Mouse (Mus musculus) forebrain, embryonic 12.5 days (tissue): ENCODE results near the gene Hexb. TPM values are rescaled to one million over a fixed set of nuclear protein-coding genes. Genes with fewer than 3 reads are reported as not detected.
A peak's percentile ranks its signal among the peaks of the same experiment; 100 is the strongest.
"Not testable (repeated sequence)": the region's sequence is repeated elsewhere in the genome, so short reads cannot be mapped to it uniquely, and the experiment has no call there.

ENCODE experiments used
- ATAC-seq: fragments of 200-750 bp; cut with Nextera tagmentation; 2 replicates; pipeline ENCODE4 v1.8.0; 2017; ENCODE audit warnings: moderate TSS enrichment; ENCODE audit not compliant: low FRiP score
- H3K27ac ChIP-seq: fragments of 300-500 bp; sonication (generic); 2 replicates; pipeline ENCODE4 v1.5.1; 2016; ENCODE audit warnings: mild to moderate bottlenecking
- H3K27me3 ChIP-seq: fragments of 300-500 bp; sonication (generic); 2 replicates; pipeline ENCODE4 v1.6.1; 2016; ENCODE audit warnings: mild to moderate bottlenecking
- H3K36me3 ChIP-seq: fragments of 300-500 bp; sonication (generic); replicated peaks from 2 replicates; pipeline ENCODE4 v1.6.1; 2016; ENCODE audit warnings: mild to moderate bottlenecking
- H3K4me1 ChIP-seq: fragments of 300-500 bp; sonication (generic); 2 replicates; pipeline ENCODE4 v1.6.1; 2016
- H3K4me2 ChIP-seq: fragments of 300-500 bp; sonication (generic); 2 replicates; pipeline ENCODE4 v1.6.1; 2016; ENCODE audit warnings: mild to moderate bottlenecking, moderate library complexity
- H3K4me3 ChIP-seq: fragments of 300-500 bp; sonication (generic); replicated peaks from 2 replicates; pipeline ENCODE4 v1.5.1; 2016; ENCODE audit warnings: mild to moderate bottlenecking
- H3K9ac ChIP-seq: fragments of 300-500 bp; sonication (generic); 2 replicates; pipeline ENCODE4 v1.6.1; 2016; ENCODE audit warnings: mild to moderate bottlenecking
- H3K9me3 ChIP-seq: fragments of 300-500 bp; sonication (generic); 2 replicates; pipeline ENCODE4 v1.6.1; 2016
- WGBS: fragments of 180-500 bp; shearing (Covaris S2); methylation state at CpG from one replicate; pipeline ENCODE4 v1.1.7; 2016; 5-methylcytosine and 5-hydroxymethylcytosine counted together
- polyA plus RNA-seq: library from polyadenylated mRNA; unstranded; fragments of >200 nt; fragmentation: Nextera tagmentation; extraction: Ambion mirVana; gene quantifications from 2 replicates; pipeline ENCODE4 v1.2.1, GENCODE M21; 2016

Gene Hexb
- polyA plus RNA-seq, 1 experiment from 2014 or later = 18.4 TPM

- no peak overlapping the region for H3K4me2 ChIP-seq
- ATAC-seq = no peak
- no peak overlapping the region for H3K4me3 ChIP-seq
- H3K4me1 ChIP-seq = peaks cover 10% of the 10 kb centered on the region
- H3K9ac ChIP-seq = no peak overlapping the region
- WGBS = 91% methylated on average over 10 of the region's 10 CpGs
- peaks cover 83% of the 10 kb centered on the region for H3K36me3 ChIP-seq
- H3K9me3 ChIP-seq = no peaks in the 10 kb centered on the region
- no peak overlapping the region for H3K27ac ChIP-seq
- H3K27me3 ChIP-seq = no peaks in the 10 kb centered on the region
Observed at GRCm38 (mm10) chr13:97175520-97176264, 22.5 kb downstream of the Hexb start.

DNA sequence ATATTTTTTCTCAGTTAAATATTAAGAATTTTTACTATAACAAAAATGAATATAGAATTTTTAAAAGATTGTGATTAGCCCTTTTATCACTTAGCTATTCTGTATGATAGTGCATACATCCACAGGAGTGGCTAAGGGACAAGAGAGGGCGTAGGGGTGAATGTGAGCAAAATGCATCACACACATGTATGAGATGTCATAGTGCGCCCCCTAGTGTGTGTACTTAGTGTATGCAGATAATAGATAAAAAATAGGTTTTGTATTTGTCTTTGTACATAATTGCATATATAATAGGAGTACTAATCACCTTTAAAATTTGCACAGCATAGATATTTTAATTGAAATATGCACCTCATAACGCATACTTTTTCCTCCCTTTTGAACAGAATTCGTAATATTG lies 52.3 kb downstream of the Hexb start:
- H3K36me3 ChIP-seq = peaks cover 61% of the 10 kb centered on the region
- ATAC-seq = no peak
- 56% methylated on average over 4 of the region's 4 CpGs for WGBS

DNA sequence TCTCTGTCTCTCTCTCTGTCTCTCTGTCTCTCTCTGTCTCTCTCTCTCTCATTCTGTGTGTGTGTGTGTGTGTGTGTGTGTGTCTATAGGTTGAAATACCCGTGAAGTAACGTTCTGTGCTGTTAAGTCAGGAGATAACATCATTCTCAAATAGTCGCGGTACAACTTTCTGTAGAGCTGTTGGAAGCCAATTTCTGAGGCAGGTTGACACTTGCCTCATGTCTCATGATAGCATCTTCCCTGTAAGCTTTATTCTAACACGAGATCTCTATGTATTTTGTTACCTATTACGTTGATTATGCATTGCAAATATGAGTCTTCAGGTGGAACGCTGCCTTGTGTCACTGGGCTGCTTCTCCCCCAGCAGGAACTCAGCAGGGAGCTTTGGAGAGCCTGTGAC lies 55.8 kb downstream of the Hexb start:
- H3K27me3 ChIP-seq = no peaks in the 10 kb centered on the region
- no peak overlapping the region for H3K9ac ChIP-seq
- peaks cover 8% of the 10 kb centered on the region for H3K4me1 ChIP-seq
- H3K4me3 ChIP-seq = no peak overlapping the region
- 91% methylated on average over 7 of the region's 7 CpGs for WGBS
- no peaks in the 10 kb centered on the region for H3K9me3 ChIP-seq
- no peak for ATAC-seq
- peaks cover 35% of the 10 kb centered on the region for H3K36me3 ChIP-seq
- no peak overlapping the region for H3K27ac ChIP-seq
- H3K4me2 ChIP-seq = no peak overlapping the region

More for the DNA sequence above, 52.3 kb downstream of the Hexb start:
- Histone ChIP-seq H3K9me3 (no peaks in the 10 kb centered on the region), H3K27me3 (no peaks in the 10 kb centered on the region), H3K4me2 (no peak overlapping the region), H3K4me1 (no peaks in the 10 kb centered on the region), H3K9ac (no peak overlapping the region), H3K27ac (no peak overlapping the region), H3K4me3 (no peak overlapping the region)

- WGBS = 37% methylated on average over 8 of the region's 8 CpGs
- Histone ChIP-seq H3K4me2 (peak overlapping the region; percentile 67), H3K27ac (peak overlapping the region; percentile 84), H3K4me3 (peak overlapping the region; percentile 90), H3K36me3 (peaks cover 25% of the 10 kb centered on the region), H3K9ac (peak overlapping the region; percentile 88), H3K4me1 (peaks cover 12% of the 10 kb centered on the region)
- peak; percentile 8; the same call in 1 of the 2 replicates for ATAC-seq
- not testable (repeated sequence) for H3K9me3 ChIP-seq, H3K27me3 ChIP-seq
Observed at GRCm38 (mm10) chr13:97138404-97138931, 59.7 kb downstream of the Hexb start.

- peak within 1 kb of the TSS; percentile 88 for H3K9ac ChIP-seq
- no peaks in the 10 kb centered on the region for H3K9me3 ChIP-seq
- ATAC-seq = peak; percentile 96
- peaks cover 21% of the 10 kb centered on the region for H3K36me3 ChIP-seq
- H3K27ac ChIP-seq = peak within 1 kb of the TSS; percentile 84
- WGBS = under 1% methylated on average over 57 of the region's 57 CpGs
- no peaks in the 10 kb centered on the region for H3K27me3 ChIP-seq
- H3K4me1 ChIP-seq = peaks cover 12% of the 10 kb centered on the region
- peak within 1 kb of the TSS; percentile 90 for H3K4me3 ChIP-seq
- peak within 1 kb of the TSS; percentile 67 for H3K4me2 ChIP-seq
Observed at GRCm38 (mm10) chr13:97137466-97138400, 60.4 kb downstream of the Hexb start, which contains the start of the genes Gfm2 and Nsa2. Gfm2 (plus strand) TSS chr13:97137937. Nsa2 (minus strand) TSS chr13:97137937.

- no CpG with 5 or more reads among the region's 2 CpGs for WGBS
- H3K36me3 ChIP-seq = peaks cover 23% of the 10 kb centered on the region
- not testable (repeated sequence) for H3K4me1 ChIP-seq, H3K9ac ChIP-seq, H3K27ac ChIP-seq, H3K9me3 ChIP-seq, H3K4me3 ChIP-seq, H3K27me3 ChIP-seq, H3K4me2 ChIP-seq, ATAC-seq
Observed at GRCm38 (mm10) chr13:97130413-97130812, 67.7 kb downstream of the Hexb start.

DNA sequence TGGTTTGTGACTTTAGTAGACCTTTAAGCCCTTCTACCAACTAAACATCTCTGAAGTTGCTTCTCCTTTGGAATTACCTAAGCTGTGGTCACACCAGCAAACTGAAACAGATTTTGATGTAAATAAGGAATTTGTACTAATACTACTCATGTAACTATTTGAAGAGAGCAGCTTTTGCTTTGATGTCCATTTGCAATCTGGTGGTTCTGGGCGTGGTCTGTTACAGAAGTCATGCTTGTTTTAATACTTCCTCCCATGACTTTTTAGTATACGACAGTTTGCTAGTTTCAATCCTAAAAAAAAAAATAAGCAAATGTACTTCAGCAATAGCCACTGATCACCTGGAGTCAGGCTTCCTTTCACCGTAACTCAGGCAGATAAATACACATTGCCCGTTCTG lies 68.5 kb downstream of the Hexb start:
- ATAC-seq, H3K4me1 ChIP-seq, H3K9me3 ChIP-seq, H3K4me2 ChIP-seq, H3K27ac ChIP-seq, H3K9ac ChIP-seq, H3K4me3 ChIP-seq, H3K27me3 ChIP-seq: not testable (repeated sequence)
- WGBS = 93% methylated on average over 4 of the region's 4 CpGs
- H3K36me3 ChIP-seq = peaks cover 20% of the 10 kb centered on the region

Other genes starting within 250 kb of the Hexb start
- not detected in 2 replicates for gene 1700029F12Rik, start 164.0 kb downstream of the Hexb start, polyA plus RNA-seq
- 12.3 and 12.5 TPM in 2 replicates for gene Fam169a, start 131.1 kb downstream of the Hexb start, polyA plus RNA-seq
- 0.83 and 1.2 TPM in 2 replicates for gene Gm6169, start 99.1 kb downstream of the Hexb start, polyA plus RNA-seq
- gene Gfm2, start 60.4 kb downstream of the Hexb start, polyA plus RNA-seq = 38.7 and 42.0 TPM in 2 replicates
- gene Nsa2, start 60.4 kb downstream of the Hexb start, polyA plus RNA-seq = 54.8 and 63.2 TPM in 2 replicates
- 23.9 and 26.9 TPM in 2 replicates for gene Enc1, start 42.7 kb upstream of the Hexb start, polyA plus RNA-seq